Mouse (Mus musculus): Measurements from ENCODE around the gene Pusl1. TPM values are rescaled to one million over a fixed set of nuclear protein-coding genes. Genes with fewer than 3 reads are reported as not detected.

Gene Pusl1
- polyA plus RNA-seq, 1 experiment, result 27.3 TPM

DNA sequence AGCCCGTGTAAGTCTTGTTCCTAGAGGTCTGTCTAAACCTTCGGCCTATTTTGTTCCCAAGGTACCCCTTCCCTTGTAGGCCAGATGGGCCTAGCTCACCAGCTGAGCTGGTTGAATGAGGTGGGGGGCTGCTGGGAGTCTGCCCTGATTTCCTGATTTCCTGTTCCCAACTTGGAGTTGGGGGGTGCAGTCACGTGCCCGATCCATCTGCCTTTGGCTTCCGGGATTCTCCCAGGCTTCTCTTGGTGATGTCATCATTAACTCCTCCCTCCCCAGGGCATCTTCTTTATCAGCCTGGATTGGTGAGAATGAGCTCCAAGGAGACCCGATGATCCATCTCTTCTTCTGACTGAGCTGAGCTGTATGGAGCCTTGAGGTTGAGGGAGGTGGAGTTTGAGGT is 3.6 kb upstream of the Pusl1 start:
- WGBS, result 33% methylated on average over 6 of the region's 6 CpGs
- Histone ChIP-seq H3K27me3 (replicated peaks; ENCODE audit: control insufficient read depth, insufficient read depth, low read length) (no peaks in the 10 kb centered on the region), H3K4me1 (ENCODE audit: control insufficient read depth, insufficient read depth, low read length) (peaks cover 7% of the 10 kb centered on the region; the same call in 1 of the 2 replicates), H3K27ac (ENCODE audit: insufficient read depth, low read depth, low read length) (peak overlapping the region; percentile 57), H3K36me3 (ENCODE audit: control insufficient read depth, insufficient read depth, low read length) (no peaks in the 10 kb centered on the region), H3K4me3 (ENCODE audit: insufficient read depth, low read depth, low read length) (peak overlapping the region; percentile 50)
- DNase-seq, result peak; percentile 66
- TF ChIP-seq POLR2A (IDR thresholded peaks at IDR 0.05; ENCODE audit: low read depth, low read length), result no peak
- TF ChIP-seq CTCF (conservative IDR thresholded peaks at IDR 0.05; ENCODE audit: insufficient read depth, insufficient read length, low read depth, low read length), result no peak

DNA sequence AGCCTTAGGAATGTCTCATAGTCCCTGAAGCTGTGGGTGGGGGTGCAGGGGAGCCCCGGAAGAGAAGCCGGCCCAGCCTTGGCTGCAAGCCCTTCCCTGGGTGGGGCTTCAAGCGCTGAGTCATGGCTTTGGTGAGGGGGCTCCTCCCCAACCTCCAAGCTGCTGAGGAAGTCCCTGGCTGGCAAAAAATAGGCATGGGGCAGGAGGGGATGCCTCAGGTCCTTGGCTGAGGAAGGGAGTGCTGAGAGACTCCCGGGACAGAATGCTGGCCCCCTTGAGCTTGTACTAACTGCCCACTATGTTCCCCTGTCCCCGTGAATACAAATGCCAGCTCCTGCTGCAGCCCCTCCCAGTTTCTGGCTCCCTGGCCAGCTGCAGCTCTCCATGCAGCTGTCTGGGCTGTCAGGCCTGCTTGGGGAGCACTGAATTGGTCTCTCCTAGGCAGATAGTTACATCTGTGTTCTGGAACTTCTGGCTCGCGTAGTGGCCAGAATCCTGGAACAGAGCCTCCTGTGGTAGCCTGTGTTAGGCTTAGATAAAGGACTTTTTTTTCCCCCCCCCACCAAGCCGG is 2.8 kb upstream of the Pusl1 start:
- peak; percentile 76 for DNase-seq

DNA sequence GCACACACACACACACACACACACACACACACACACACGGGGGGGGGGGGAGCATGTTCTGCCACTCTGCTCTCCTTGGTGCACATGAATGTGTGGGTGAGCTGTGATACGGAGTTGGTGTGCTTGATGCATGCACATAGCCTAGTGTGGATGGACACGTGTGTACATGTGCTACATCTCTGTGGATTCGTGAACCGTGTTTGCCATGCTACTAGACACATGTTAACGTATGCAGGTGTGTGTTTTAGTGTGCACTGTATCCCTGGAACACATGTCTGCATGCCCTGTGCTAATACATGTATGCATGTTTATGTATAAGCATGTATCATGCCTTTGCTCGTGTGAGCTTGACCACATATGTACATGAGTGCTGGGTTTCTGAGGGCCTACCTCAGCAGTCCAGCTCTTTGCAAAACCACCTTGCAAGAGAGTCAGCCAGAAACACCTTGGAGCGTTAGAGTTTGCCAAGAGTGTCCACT is 1.7 kb upstream of the Pusl1 start:
- WGBS, result 70% methylated on average over 8 of the region's 8 CpGs
- TF ChIP-seq POLR2A (IDR thresholded peaks at IDR 0.05; ENCODE audit: low read depth, low read length), result no peak
- no peaks in the 10 kb centered on the region for H3K27me3 ChIP-seq (replicated peaks; ENCODE audit: control insufficient read depth, insufficient read depth, low read length)
- H3K36me3 ChIP-seq (ENCODE audit: control insufficient read depth, insufficient read depth, low read length), result no peaks in the 10 kb centered on the region
- H3K27ac ChIP-seq (ENCODE audit: insufficient read depth, low read depth, low read length), result no peak overlapping the region
- peak overlapping the region; percentile 88; the same call in 1 of the 2 replicates for H3K4me3 ChIP-seq (ENCODE audit: insufficient read depth, low read depth, low read length)
- no peak for DNase-seq
- H3K4me1 ChIP-seq (ENCODE audit: control insufficient read depth, insufficient read depth, low read length), result peaks cover 7% of the 10 kb centered on the region; the same call in 1 of the 2 replicates

More for the DNA sequence above, 2.8 kb upstream of the Pusl1 start:
- peak overlapping the region; percentile 57 for H3K27ac ChIP-seq (ENCODE audit: insufficient read depth, low read depth, low read length)
- H3K36me3 ChIP-seq (ENCODE audit: control insufficient read depth, insufficient read depth, low read length), result no peaks in the 10 kb centered on the region
- H3K27me3 ChIP-seq (replicated peaks; ENCODE audit: control insufficient read depth, insufficient read depth, low read length), result no peaks in the 10 kb centered on the region
- H3K4me1 ChIP-seq (ENCODE audit: control insufficient read depth, insufficient read depth, low read length), result peaks cover 7% of the 10 kb centered on the region; the same call in 1 of the 2 replicates
- TF ChIP-seq CTCF (conservative IDR thresholded peaks at IDR 0.05; ENCODE audit: insufficient read depth, insufficient read length, low read depth, low read length) (no peak), POLR2A (IDR thresholded peaks at IDR 0.05; ENCODE audit: low read depth, low read length) (no peak)
- H3K4me3 ChIP-seq (ENCODE audit: insufficient read depth, low read depth, low read length), result peak overlapping the region; percentile 50
- WGBS, result 30% methylated on average over 8 of the region's 8 CpGs

DNA sequence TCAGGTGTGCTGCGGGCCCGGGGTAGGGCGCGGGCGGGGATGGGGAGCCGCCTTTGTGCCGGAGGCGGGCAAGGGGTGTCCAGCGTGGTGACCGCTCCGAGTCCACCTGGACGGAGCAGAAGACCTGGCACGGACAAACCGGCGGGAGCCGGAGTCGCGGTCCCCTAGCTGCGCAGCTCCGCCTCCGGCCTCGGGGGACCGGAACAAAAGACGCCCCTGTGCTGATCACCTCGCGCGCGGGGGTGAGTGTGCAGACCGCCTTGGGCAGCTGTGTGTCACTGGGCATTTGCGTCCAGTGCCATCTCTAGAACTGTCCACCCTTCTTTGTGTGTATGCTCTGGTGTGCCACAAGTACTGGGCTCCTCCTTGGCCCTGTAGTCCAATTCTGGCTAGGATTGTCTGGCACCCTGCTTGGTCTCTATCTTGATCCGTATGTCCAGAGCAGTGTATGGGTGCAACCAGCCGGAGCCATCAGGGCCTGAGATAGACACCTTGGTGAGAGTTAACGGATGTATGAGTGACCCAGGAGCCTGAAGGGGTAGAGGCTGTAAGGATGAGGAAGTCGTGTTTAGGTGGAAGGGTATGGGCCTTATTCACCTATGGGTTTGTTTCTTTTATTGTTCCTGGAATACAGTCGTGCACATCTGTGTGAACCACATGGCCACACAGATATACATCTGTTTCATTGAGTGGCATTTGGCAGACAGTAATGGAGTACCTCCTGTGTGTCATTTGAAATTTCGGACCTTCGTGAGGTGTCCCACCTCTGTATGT is 1.0 kb upstream of the Pusl1 start:
- WGBS, result 6% methylated on average over 37 of the region's 37 CpGs
- Histone ChIP-seq H3K36me3 (ENCODE audit: control insufficient read depth, insufficient read depth, low read length) (no peaks in the 10 kb centered on the region), H3K4me3 (ENCODE audit: insufficient read depth, low read depth, low read length) (peak overlapping the region; percentile 88), H3K4me1 (ENCODE audit: control insufficient read depth, insufficient read depth, low read length) (peaks cover 7% of the 10 kb centered on the region; the same call in 1 of the 2 replicates), H3K27me3 (replicated peaks; ENCODE audit: control insufficient read depth, insufficient read depth, low read length) (no peaks in the 10 kb centered on the region), H3K27ac (ENCODE audit: insufficient read depth, low read depth, low read length) (peak overlapping the region; percentile 33; the same call in 1 of the 2 replicates)
- TF ChIP-seq POLR2A (IDR thresholded peaks at IDR 0.05; ENCODE audit: low read depth, low read length) (no peak), CTCF (conservative IDR thresholded peaks at IDR 0.05; ENCODE audit: insufficient read depth, insufficient read length, low read depth, low read length) (no peak)
- DNase-seq, result peak; percentile 24

DNA sequence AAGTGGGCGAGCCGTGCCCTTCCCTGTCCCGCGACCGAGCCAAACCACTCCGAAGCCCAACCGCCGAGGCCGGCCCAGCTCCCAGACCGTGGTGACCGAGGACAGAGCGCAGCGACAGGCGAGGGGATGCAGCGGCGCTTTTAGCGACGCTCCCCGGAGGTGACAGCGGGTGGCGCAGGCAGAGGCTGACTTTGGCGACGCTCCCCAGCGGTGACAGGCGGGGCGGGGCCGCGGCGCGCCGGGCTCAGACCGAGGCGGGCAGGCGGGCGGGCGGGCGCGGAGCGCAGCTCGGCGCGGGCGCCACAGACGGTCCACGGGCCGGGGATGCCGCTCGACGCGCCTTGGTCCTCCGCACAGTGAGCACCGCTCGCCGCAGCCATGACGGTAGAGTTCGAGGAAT is 436 bp upstream of the Pusl1 start:
- no peaks in the 10 kb centered on the region for H3K27me3 ChIP-seq (replicated peaks; ENCODE audit: control insufficient read depth, insufficient read depth, low read length)
- DNase-seq, result peak; percentile 87
- H3K27ac ChIP-seq (ENCODE audit: insufficient read depth, low read depth, low read length), result peak overlapping the region; percentile 95
- H3K4me3 ChIP-seq (ENCODE audit: insufficient read depth, low read depth, low read length), result peak overlapping the region; percentile 88
- under 1% methylated on average over 56 of the region's 56 CpGs for WGBS
- no peak for TF ChIP-seq POLR2A (IDR thresholded peaks at IDR 0.05; ENCODE audit: low read depth, low read length)
- 0 out of 2 replicates have a peak, but pooled peaks have one; percentile 10 for TF ChIP-seq CTCF (conservative IDR thresholded peaks at IDR 0.05; ENCODE audit: insufficient read depth, insufficient read length, low read depth, low read length)
- H3K4me1 ChIP-seq (ENCODE audit: control insufficient read depth, insufficient read depth, low read length), result peaks cover 7% of the 10 kb centered on the region; the same call in 1 of the 2 replicates
- H3K36me3 ChIP-seq (ENCODE audit: control insufficient read depth, insufficient read depth, low read length), result no peaks in the 10 kb centered on the region

DNA sequence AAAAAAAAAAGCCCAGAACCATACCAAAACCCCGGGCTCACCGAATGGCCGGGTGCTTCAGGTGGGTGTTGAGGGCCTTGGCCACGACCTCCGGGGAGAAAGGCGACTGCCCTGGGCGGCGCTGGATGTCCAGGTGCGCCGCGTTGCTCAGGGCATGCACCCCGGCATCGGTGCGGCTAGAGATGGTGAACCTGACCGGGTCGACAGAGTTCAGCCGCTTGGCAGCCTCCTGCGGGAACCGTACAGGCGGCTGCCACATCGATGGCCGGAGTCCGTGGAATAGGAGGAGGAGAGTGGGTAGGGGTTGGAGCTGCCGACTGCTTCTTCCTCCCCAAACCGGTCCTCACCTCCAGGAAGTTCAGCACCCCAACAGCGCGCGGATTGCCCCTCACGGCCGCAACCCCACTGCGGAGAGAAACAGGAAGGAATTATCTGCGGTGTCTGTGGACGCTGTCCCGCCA is 540 bp downstream of the Pusl1 start:
- no peak overlapping the region for H3K27ac ChIP-seq (ENCODE audit: insufficient read depth, low read depth, low read length)

DNA sequence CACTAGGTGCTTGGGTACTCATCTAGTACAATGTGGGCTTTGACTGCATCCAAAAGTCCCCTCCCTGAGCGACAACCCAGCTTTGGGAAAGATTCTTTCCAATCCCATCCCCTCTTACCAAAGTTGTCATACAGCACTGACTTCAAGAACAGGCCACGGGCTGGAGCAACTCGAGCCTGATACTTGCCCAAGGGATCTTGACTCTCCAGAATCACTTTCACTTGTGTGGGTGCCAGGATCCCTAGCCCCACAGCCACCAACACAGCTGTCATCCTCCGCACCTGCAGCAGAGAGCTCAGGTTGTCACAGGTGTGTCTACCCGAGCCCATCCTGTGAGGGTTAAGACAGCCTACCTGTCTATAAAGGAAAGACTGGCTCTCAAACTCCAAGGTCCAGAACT is 2.3 kb downstream of the Pusl1 start:
- Histone ChIP-seq H3K36me3 (ENCODE audit: control insufficient read depth, insufficient read depth, low read length) (no peaks in the 10 kb centered on the region), H3K4me3 (ENCODE audit: insufficient read depth, low read depth, low read length) (no peak overlapping the region), H3K27me3 (replicated peaks; ENCODE audit: control insufficient read depth, insufficient read depth, low read length) (no peaks in the 10 kb centered on the region), H3K27ac (ENCODE audit: insufficient read depth, low read depth, low read length) (no peak overlapping the region), H3K4me1 (ENCODE audit: control insufficient read depth, insufficient read depth, low read length) (peaks cover 7% of the 10 kb centered on the region; the same call in 1 of the 2 replicates)
- TF ChIP-seq POLR2A (IDR thresholded peaks at IDR 0.05; ENCODE audit: low read depth, low read length) (no peak), CTCF (conservative IDR thresholded peaks at IDR 0.05; ENCODE audit: insufficient read depth, insufficient read length, low read depth, low read length) (no peak)
- WGBS, result 84% methylated on average over 5 of the region's 5 CpGs
- DNase-seq, result no peak

More for the DNA sequence above, 540 bp downstream of the Pusl1 start:
- Histone ChIP-seq H3K27me3 (replicated peaks; ENCODE audit: control insufficient read depth, insufficient read depth, low read length) (no peaks in the 10 kb centered on the region), H3K36me3 (ENCODE audit: control insufficient read depth, insufficient read depth, low read length) (no peaks in the 10 kb centered on the region), H3K4me1 (ENCODE audit: control insufficient read depth, insufficient read depth, low read length) (peaks cover 7% of the 10 kb centered on the region; the same call in 1 of the 2 replicates), H3K4me3 (ENCODE audit: insufficient read depth, low read depth, low read length) (peak overlapping the region; percentile 88)
- no peak for TF ChIP-seq POLR2A (IDR thresholded peaks at IDR 0.05; ENCODE audit: low read depth, low read length)
- TF ChIP-seq CTCF (conservative IDR thresholded peaks at IDR 0.05; ENCODE audit: insufficient read depth, insufficient read length, low read depth, low read length), result no peak
- WGBS, result 1% methylated on average over 34 of the region's 34 CpGs
- DNase-seq, result peak; percentile 41
